Mouse (Mus musculus) c-Kit-positive CD71-positive TER-119-negative erythroid progenitor cells, embryonic 14.5 days (primary cell): Measurements from ENCODE around the gene Gm10310.
"Not testable (repeated sequence)": the region's sequence is repeated elsewhere in the genome, so short reads cannot be mapped to it uniquely, and the experiment has no call there.

Experiments used
- DNase-seq: peaks from one replicate; pipeline ENCODE4 v3.0.0-alpha.2; 2013; ENCODE audit warnings: low read depth

Gene Gm10310

DNA sequence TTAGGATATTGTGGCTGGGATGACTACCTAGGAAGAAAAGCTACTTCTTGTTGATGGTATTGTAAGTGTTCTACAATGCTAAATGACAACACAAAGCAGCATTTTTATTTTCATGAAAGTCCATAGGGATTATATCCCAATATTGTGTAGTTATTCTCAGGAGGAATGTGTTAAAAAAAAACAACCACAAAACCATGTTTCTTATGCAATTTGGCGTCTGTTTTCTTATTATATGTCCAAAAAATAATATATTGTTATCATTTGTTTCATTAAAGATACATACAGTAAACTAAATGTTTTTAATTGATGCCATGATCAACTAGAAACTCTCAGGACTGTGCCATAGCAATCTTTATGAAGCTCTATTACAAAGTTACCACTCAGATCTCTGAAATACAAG lies at the start of gene Gm10310:
TSS of gene Gm10310 (minus strand) at position 101 of the 400 bp plus-strand sequence.
- DNase-seq = not testable (repeated sequence)

DNA sequence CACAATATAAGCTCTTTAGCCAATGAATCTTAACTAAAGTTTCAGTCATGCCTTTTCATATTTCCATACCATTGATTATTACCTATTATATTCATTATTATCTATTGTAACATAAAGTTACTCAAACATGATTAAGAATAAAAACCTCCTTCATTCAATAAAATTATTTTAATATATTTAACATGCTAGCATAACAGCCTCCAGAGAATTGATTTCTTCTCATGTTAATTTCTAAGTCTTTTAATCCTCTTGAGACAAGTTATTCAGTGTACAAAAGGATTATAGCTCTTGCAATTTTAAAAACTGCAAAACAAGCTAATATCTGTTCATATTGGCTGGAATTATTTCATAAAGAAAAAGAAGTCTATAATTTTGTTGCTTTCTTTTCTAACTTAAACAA lies 45.2 kb upstream of the Gm10310 start, which contains the start of gene Olfr821:
TSS of gene Olfr821 (plus strand) at position 301 of the 400 bp plus-strand sequence.
- no peak for DNase-seq

DNA sequence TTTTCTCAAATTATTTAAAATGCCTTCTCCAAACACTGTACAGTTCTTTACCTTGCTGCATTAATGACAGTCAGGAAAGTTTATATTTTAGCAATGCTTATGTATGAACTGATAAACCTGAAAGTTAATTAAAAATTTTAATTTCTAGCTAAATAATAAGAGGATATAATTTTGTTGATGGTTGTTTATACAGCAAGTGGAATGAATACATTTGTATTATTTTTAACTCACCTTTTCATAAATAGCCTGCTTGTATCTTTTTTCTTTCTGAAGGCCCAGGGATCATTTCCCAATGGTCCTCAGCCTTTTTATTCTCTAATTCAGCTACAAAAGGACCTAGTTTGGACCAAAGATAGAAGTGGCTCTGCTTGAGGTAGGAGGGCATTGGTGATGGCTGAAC lies 27.5 kb upstream of the Gm10310 start, which contains the start of gene Olfr820:
TSS of gene Olfr820 (plus strand) at position 301 of the 400 bp plus-strand sequence.
- no peak for DNase-seq

DNA sequence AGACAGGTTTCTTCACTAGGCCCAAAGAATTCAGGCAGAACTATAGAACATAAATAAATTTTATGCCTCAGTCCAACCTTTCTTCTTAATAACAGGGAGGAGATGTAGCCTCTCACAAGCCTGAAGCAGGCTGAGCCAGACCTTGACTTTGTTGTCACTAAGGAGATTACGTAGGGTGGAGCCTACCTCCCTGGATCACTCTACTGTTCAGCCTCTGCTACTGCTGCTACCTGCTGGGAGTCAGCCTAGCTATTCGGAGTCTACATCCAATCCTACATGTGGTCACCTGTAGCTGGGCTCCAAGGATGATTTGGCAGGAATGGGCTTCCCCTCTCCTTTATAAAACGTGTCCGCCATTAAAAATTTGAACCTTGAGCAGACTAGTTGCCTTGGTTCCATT lies 20.5 kb upstream of the Gm10310 start:
- not testable (repeated sequence) for DNase-seq

DNA sequence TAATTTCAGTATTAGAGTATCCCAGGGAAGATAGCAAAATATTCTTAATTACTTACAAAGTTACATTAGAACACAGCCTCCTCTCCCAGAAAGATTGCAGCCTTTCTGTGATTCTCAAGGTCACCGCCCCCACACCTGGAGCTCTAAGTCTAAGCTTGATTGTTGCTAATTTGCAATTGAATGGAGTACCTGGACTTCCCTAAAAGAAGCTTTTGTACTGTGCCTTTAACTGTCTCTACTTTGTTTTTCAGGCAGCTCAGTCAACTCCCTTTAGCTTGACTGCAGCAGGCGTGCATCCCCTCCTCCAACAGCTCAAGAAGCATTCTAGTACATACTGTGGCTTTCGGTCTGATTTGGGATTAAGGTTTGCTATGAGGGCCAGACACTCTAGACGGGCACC lies 19.2 kb upstream of the Gm10310 start:
- not testable (repeated sequence) for DNase-seq

DNA sequence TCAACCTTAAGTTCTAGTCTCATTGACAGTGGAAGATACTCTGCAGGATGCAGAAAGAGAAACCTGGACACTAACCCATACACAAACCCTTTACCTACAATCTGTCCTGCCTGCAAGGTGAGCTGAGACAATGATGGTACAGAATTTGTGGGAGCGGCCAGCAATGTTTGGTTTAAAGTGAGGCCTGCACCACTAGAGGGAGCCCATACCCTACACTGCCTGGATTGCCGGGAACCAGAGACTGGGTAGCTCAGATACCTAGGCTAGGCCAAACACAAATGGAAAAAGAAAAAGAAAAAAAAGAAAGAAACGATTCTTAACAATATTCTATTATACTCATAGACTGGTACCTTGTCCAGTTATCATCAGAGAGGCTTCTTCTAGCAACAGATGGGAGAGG lies 3.0 kb downstream of the Gm10310 start:
- DNase-seq = not testable (repeated sequence)

DNA sequence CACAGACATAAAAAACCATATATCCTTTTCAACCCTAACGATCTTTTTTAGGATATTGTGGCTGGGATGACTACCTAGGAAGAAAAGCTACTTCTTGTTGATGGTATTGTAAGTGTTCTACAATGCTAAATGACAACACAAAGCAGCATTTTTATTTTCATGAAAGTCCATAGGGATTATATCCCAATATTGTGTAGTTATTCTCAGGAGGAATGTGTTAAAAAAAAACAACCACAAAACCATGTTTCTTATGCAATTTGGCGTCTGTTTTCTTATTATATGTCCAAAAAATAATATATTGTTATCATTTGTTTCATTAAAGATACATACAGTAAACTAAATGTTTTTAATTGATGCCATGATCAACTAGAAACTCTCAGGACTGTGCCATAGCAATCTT lies 8.8 kb downstream of the Gm10310 start, which contains the start of gene Olfr247:
TSS of gene Olfr247 (minus strand) at position 101 of the 400 bp plus-strand sequence.
- not testable (repeated sequence) for DNase-seq

DNA sequence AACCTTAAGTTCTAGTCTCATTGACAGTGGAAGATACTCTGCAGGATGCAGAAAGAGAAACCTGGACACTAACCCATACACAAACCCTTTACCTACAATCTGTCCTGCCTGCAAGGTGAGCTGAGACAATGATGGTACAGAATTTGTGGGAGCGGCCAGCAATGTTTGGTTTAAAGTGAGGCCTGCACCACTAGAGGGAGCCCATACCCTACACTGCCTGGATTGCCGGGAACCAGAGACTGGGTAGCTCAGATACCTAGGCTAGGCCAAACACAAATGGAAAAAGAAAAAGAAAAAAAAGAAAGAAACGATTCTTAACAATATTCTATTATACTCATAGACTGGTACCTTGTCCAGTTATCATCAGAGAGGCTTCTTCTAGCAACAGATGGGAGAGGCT lies 11.9 kb downstream of the Gm10310 start:
- not testable (repeated sequence) for DNase-seq

DNA sequence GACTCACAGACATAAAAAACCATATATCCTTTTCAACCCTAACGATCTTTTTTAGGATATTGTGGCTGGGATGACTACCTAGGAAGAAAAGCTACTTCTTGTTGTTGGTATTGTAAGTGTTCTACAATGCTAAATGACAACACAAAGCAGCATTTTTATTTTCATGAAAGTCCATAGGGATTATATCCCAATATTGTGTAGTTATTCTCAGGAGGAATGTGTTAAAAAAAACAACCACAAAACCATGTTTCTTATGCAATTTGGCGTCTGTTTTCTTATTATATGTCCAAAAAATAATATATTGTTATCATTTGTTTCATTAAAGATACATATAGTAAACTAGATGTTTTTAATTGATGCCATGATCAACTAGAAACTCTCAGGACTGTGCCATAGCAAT lies 17.7 kb downstream of the Gm10310 start, which contains the start of gene Olfr819:
TSS of gene Olfr819 (minus strand) at position 101 of the 400 bp plus-strand sequence.
- DNase-seq = not testable (repeated sequence)

DNA sequence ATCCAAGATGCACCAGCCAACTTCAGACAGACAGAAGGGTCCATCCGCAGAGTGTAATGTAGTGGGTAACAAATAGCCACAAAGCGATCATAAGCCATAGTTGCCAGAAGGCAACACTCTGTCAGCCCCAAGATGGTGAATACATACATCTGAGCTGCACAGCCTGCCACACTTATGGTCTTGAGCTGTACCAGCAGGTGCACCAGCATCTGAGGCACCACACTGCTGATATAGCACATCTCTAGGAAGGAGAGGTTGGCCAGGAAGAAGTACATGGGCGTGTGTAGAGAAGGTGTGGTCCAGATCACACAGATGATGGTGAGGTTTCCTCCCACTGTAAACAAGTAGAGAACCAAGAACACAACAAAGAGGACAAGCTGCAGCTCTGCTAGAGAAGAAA lies 18.6 kb downstream of the Gm10310 start:
- not testable (repeated sequence) for DNase-seq

DNA sequence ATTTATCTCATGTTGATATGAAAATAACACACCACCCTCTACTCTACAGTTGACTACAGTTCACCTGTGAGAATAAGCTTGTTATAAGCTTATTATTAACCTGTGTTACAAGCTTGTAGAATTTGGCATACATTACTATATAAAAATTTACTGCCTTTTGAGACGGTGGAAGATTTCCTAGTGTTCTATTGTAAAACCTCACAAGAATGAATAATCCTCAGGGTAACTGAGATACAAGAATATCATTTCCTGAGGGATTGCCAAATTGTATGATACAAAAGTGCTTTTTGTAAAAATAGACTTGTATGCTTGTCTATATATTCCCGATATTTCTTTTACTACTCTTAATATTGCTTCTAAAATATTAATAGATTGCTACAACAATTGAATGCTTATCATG lies 35.9 kb downstream of the Gm10310 start, which contains the start of gene Olfr818:
TSS of gene Olfr818 (minus strand) at position 101 of the 400 bp plus-strand sequence.
- no peak for DNase-seq
